Mouse (Mus musculus) megakaryocyte, embryonic 14.5 days (primary cell): Measurements from ENCODE around the gene Susd4.

Experiments used
- FLI1 ChIP-seq: IDR thresholded peaks from 2 replicates; pipeline ENCODE4 v1.6.1; 2012; ENCODE audit warnings: low read length, inconsistent platforms, mixed read lengths
- GATA1 ChIP-seq: IDR thresholded peaks from 3 replicates; pipeline ENCODE4 v1.6.1; 2012; ENCODE audit warnings: mixed read lengths, low read length, inconsistent platforms, borderline replicate concordance

DNA sequence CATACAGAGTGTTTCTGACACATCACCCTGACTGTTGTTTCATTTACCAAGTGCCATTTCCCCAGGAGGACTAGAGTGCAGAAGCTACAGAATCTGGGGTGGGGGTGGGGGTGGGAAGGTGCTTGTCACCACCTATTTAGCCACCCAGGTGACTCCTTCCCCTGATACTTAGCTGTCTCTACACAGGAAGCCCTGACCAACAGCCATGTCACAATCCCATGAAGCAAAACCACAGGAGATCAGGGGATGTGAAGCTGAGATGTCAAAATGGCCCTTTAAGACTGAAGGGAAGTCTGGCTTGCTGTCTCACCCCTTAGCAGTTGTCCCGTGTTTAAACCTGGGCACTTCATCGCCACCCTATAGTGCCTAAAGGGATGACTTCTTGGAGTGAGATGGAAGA lies 37.9 kb downstream of the Susd4 start:
- TF ChIP-seq GATA1 (no peak), FLI1 (no peak)
